ENCODE assay signal across 8 mouse cellular contexts in the genomic region with DNA sequence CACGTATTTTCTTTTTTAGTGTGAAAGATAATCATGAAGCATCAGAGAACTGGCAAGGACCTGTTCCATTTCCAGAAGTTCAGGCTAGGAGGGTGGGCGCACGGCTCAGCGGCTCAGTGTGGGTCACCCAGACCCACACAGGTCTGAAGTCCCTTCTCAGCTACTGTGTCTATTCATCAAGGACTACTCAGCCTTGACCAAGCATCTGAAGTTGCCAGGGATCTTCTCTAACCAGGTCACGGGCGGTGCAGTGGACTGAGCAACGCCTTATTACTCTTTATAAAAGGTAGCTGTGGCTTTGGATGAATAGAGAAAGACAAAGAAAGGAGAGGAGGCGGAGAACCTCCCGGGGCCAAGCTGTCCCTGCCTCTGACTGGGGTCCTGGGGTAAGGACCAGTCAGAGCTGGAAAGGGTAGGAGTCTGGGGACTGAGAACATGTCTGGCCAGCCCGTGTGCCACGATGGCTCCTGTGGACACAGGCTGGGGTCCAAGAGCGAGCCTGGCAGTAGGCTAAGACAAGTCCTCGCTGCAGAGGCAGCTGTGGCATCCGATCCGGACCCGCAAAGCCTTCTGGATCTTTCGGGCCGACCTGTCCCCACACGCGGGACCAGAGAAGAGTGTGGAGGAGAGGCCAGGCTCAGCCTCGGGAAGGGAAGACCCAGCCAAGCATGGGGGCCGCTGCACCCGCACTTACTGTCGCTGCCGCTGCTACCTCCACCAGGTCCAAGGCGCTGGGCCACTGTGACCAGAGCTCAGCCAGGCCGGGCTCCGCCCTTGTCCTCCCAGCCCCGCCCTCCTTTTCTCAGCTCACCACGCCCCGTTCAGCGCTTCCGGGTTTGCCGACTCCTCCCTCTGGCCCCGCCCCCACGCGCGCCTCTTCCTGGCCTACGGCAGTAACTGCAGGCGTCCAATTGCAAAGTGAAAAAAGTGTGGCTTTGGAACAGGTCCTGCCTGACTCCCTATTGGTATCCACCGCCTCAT. TPM values are rescaled to one million over a fixed set of nuclear protein-coding genes. Genes with fewer than 3 reads are reported as not detected.
DNase-seq lines count a peak whose midpoint lies in the region; ATAC-seq and TF ChIP-seq lines count a peak whose summit lies in the region.

Slc29a3 (minus strand) TSS at position 755 of the 981 bp plus-strand sequence.

- TF ChIP-seq CTCF in E14TG2a.4 (conservative IDR thresholded peaks at IDR 0.05; ENCODE audit: low read length), result no peak; the same call in 1 of the 2 replicates
- TF ChIP-seq CTCF in heart, postnatal 0 days (IDR thresholded peaks at IDR 0.05; ENCODE audit: low read depth), result peak; percentile 55
- TF ChIP-seq CTCF in testis, adult 2 months (IDR thresholded peaks at IDR 0.05; ENCODE audit: control insufficient read depth, insufficient read depth, insufficient replicate concordance, low read depth, low read length), result 0 out of 2 replicates have a peak, but pooled peaks have one; percentile 9

- peaks cover 57% of the 10 kb centered on the region for H3K4me1 ChIP-seq in E14TG2a.4 (replicated peaks; ENCODE audit: low read depth, low read length)
- peaks cover 19% of the 10 kb centered on the region for H3K4me1 ChIP-seq in forebrain, embryonic 12.5 days
- no peaks in the 10 kb centered on the region for H3K4me1 ChIP-seq in heart, postnatal 0 days (ENCODE audit: control insufficient read depth, insufficient read depth)
- peaks cover 10% of the 10 kb centered on the region for H3K4me1 ChIP-seq in liver, embryonic 16.5 days (ENCODE audit: control insufficient read depth, low read depth, low read length)
- peaks cover 52% of the 10 kb centered on the region for H3K4me1 ChIP-seq in neural tube, embryonic 13.5 days (replicated peaks)
- peaks cover 7% of the 10 kb centered on the region for H3K4me1 ChIP-seq in testis, adult 2 months (ENCODE audit: control insufficient read depth, insufficient read depth, low read length)

- peaks cover 29% of the 10 kb centered on the region for H3K36me3 ChIP-seq in E14TG2a.4 (ENCODE audit: insufficient read depth, low read length)
- H3K36me3 ChIP-seq in forebrain, embryonic 12.5 days (replicated peaks), result no peaks in the 10 kb centered on the region
- peaks cover 9% of the 10 kb centered on the region; the same call in 1 of the 2 replicates for H3K36me3 ChIP-seq in heart, postnatal 0 days (replicated peaks; ENCODE audit: control insufficient read depth, insufficient read depth, low read length)
- H3K36me3 ChIP-seq in liver, embryonic 16.5 days (ENCODE audit: control insufficient read depth, insufficient read depth), result no peaks in the 10 kb centered on the region
- 0 out of 2 replicates have a peak, but pooled peaks cover 7% of the 10 kb centered on the region for H3K36me3 ChIP-seq in neural tube, embryonic 13.5 days
- H3K36me3 ChIP-seq in testis, adult 2 months (ENCODE audit: control insufficient read depth, insufficient read depth, low read length), result no peaks in the 10 kb centered on the region

- TF ChIP-seq EP300 in heart, postnatal 0 days (IDR thresholded peaks at IDR 0.05; ENCODE audit: low read depth), result no peak

- peak within 1 kb of the TSS; percentile 79 for H3K4me2 ChIP-seq in forebrain, embryonic 12.5 days
- peak within 1 kb of the TSS; percentile 78 for H3K4me2 ChIP-seq in heart, postnatal 0 days (ENCODE audit: low read depth, low read length)
- peak within 1 kb of the TSS; percentile 77 for H3K4me2 ChIP-seq in liver, embryonic 16.5 days (ENCODE audit: low read depth, low read length)
- peak within 1 kb of the TSS; percentile 81 for H3K4me2 ChIP-seq in neural tube, embryonic 13.5 days

- WGBS in forebrain, embryonic 12.5 days, result 7% methylated on average over 37 of the region's 41 CpGs
- WGBS in heart, postnatal 0 days, result 9% methylated on average over 41 of the region's 41 CpGs
- WGBS in liver, embryonic 16.5 days (ENCODE audit: insufficient replicate concordance), result 8% methylated on average over 41 of the region's 41 CpGs
- 7% methylated on average over 41 of the region's 41 CpGs for WGBS in neural tube, embryonic 13.5 days

- H3K9me3 ChIP-seq in E14TG2a.4 (ENCODE audit: low read length), result peaks cover 20% of the 10 kb centered on the region
- H3K9me3 ChIP-seq in forebrain, embryonic 12.5 days, result no peaks in the 10 kb centered on the region
- no peaks in the 10 kb centered on the region for H3K9me3 ChIP-seq in heart, postnatal 0 days (replicated peaks; ENCODE audit: control insufficient read depth, low read length)
- H3K9me3 ChIP-seq in liver, embryonic 16.5 days (replicated peaks; ENCODE audit: control insufficient read depth, low read length), result no peaks in the 10 kb centered on the region
- H3K9me3 ChIP-seq in neural tube, embryonic 13.5 days, result no peaks in the 10 kb centered on the region

- H3K9ac ChIP-seq in forebrain, embryonic 12.5 days, result peak within 1 kb of the TSS; percentile 80
- H3K9ac ChIP-seq in heart, postnatal 0 days (replicated peaks; ENCODE audit: low read depth, low read length), result peak within 1 kb of the TSS; percentile 64
- peak within 1 kb of the TSS; percentile 72 for H3K9ac ChIP-seq in liver, embryonic 16.5 days (ENCODE audit: low read depth, low read length)
- H3K9ac ChIP-seq in neural tube, embryonic 13.5 days, result peak within 1 kb of the TSS; percentile 87

- ATAC-seq in forebrain, embryonic 12.5 days (ENCODE audit: low FRiP score), result peak; percentile 97
- peak; percentile 99 for ATAC-seq in heart, postnatal 0 days (ENCODE audit: insufficient read depth, low read depth)
- ATAC-seq in liver, embryonic 16.5 days (ENCODE audit: low read depth), result peak; percentile 93
- peak; percentile 94 for ATAC-seq in neural tube, embryonic 13.5 days (ENCODE audit: low read depth)

- TF ChIP-seq POLR2A in testis, adult 2 months (IDR thresholded peaks at IDR 0.05; ENCODE audit: control insufficient read depth, low read depth, low read length), result peak; percentile 81

- peak; percentile 91 for DNase-seq in c-Kit-positive CD71-positive TER-119-positive erythroid progenitor cells, embryonic 14.5 days (ENCODE audit: low spot score)
- peak; percentile 91 for DNase-seq in heart, postnatal 0 days (ENCODE audit: low spot score)
- peak; percentile 99 for DNase-seq in kidney, postnatal 4 days

- H3K27me3 ChIP-seq in E14TG2a.4 (ENCODE audit: insufficient read depth, low read length), result no peaks in the 10 kb centered on the region
- H3K27me3 ChIP-seq in forebrain, embryonic 12.5 days, result no peaks in the 10 kb centered on the region
- no peaks in the 10 kb centered on the region for H3K27me3 ChIP-seq in heart, postnatal 0 days (ENCODE audit: control insufficient read depth, insufficient read depth, low read length)
- no peaks in the 10 kb centered on the region for H3K27me3 ChIP-seq in liver, embryonic 16.5 days (ENCODE audit: control insufficient read depth, insufficient read depth, low read depth, low read length)
- no peaks in the 10 kb centered on the region for H3K27me3 ChIP-seq in neural tube, embryonic 13.5 days
- H3K27me3 ChIP-seq in testis, adult 2 months (ENCODE audit: control insufficient read depth, insufficient read depth, low read length), result no peaks in the 10 kb centered on the region

- H3K27ac ChIP-seq in forebrain, embryonic 12.5 days, result peak within 1 kb of the TSS; percentile 70
- peak within 1 kb of the TSS; percentile 33; the same call in 1 of the 2 replicates for H3K27ac ChIP-seq in heart, postnatal 0 days (ENCODE audit: low read depth)
- H3K27ac ChIP-seq in liver, embryonic 16.5 days (ENCODE audit: low read length), result no peak within 1 kb of the TSS; the same call in 1 of the 2 replicates
- peak within 1 kb of the TSS; percentile 83 for H3K27ac ChIP-seq in neural tube, embryonic 13.5 days (replicated peaks)
- peak within 1 kb of the TSS; percentile 64; the same call in 1 of the 2 replicates for H3K27ac ChIP-seq in testis, adult 2 months (ENCODE audit: control insufficient read depth, insufficient read depth, low read depth, low read length)

- peak within 1 kb of the TSS; percentile 84 for H3K4me3 ChIP-seq in E14TG2a.4 (replicated peaks; ENCODE audit: low read length)
- H3K4me3 ChIP-seq in forebrain, embryonic 12.5 days (replicated peaks), result peak within 1 kb of the TSS; percentile 65
- H3K4me3 ChIP-seq in heart, postnatal 0 days (ENCODE audit: low read depth, low read length), result peak within 1 kb of the TSS; percentile 55
- peak within 1 kb of the TSS; percentile 71 for H3K4me3 ChIP-seq in liver, embryonic 16.5 days (ENCODE audit: low read depth, low read length)
- peak within 1 kb of the TSS; percentile 57 for H3K4me3 ChIP-seq in neural tube, embryonic 13.5 days
- H3K4me3 ChIP-seq in testis, adult 2 months (ENCODE audit: control insufficient read depth, low read depth, low read length), result peak within 1 kb of the TSS; percentile 94

RNA-seq across cellular contexts. Expression of gene Slc29a3, which starts in this region (rescaled TPM):
- 9.6 and 10.3 TPM in 2 replicates for polyA plus RNA-seq in forebrain, embryonic 12.5 days (2016; fragmentation: Nextera tagmentation; extraction: Ambion mirVana)
- 1.6 and 2.9 TPM in 2 replicates for total RNA-seq in heart, postnatal 0 days (2014; rRNA removed; ENCODE audit: low replicate concordance)
- 3.7 and 4.4 TPM in 2 replicates for polyA plus RNA-seq in heart, postnatal 0 days (2015; fragmentation: Nextera tagmentation; extraction: Ambion mirVana)
- 3.4 and 4.4 TPM in 2 replicates for polyA plus RNA-seq in liver, embryonic 16.5 days (2015; fragmentation: Nextera tagmentation; extraction: Ambion mirVana)
- 11.8 and 12.9 TPM in 2 replicates for polyA plus RNA-seq in neural tube, embryonic 13.5 days (2015; fragmentation: Nextera tagmentation; extraction: Ambion mirVana)
- polyA plus RNA-seq in testis, adult 2 months (2012; rRNA removed), result 66.1 and 66.3 TPM in 2 replicates
